Mouse (Mus musculus) right cerebral cortex, postnatal 4 days (tissue): ENCODE data around the gene Naa35.

ENCODE experiments used
- DNase-seq: peaks from one replicate; pipeline ENCODE4 v3.0.0-alpha.2; 2022

The Naa35 gene

GRCm38 (mm10) chr13:59584947-59585647 lies at the start of gene Naa35, which contains the start of gene Agtpbp1:
TSS of gene Naa35 (plus strand) at chr13:59585259.
TSS of gene Agtpbp1 (minus strand) at chr13:59585227.
- peak; percentile 98 for DNase-seq

- no peak for DNase-seq
Observed at GRCm38 (mm10) chr13:59535746-59536145, 49.3 kb upstream of the Naa35 start.

- no peak for DNase-seq
Observed at GRCm38 (mm10) chr13:59536631-59537030, 48.4 kb upstream of the Naa35 start.

- no peak for DNase-seq
Observed at GRCm38 (mm10) chr13:59538661-59539060, 46.4 kb upstream of the Naa35 start.

GRCm38 (mm10) chr13:59540030-59540429 lies 45.0 kb upstream of the Naa35 start:
- DNase-seq: no peak

- no peak for DNase-seq
Observed at GRCm38 (mm10) chr13:59542411-59542810, 42.6 kb upstream of the Naa35 start.

- DNase-seq: no peak
Observed at GRCm38 (mm10) chr13:59547091-59547490, 38.0 kb upstream of the Naa35 start.

- no peak for DNase-seq
Observed at GRCm38 (mm10) chr13:59547716-59548115, 37.3 kb upstream of the Naa35 start.

GRCm38 (mm10) chr13:59549318-59549798 lies 35.7 kb upstream of the Naa35 start:
- no peak for DNase-seq

GRCm38 (mm10) chr13:59552286-59552685 lies 32.8 kb upstream of the Naa35 start:
- no peak for DNase-seq

- no peak for DNase-seq
Observed at GRCm38 (mm10) chr13:59552751-59553150, 32.3 kb upstream of the Naa35 start.

GRCm38 (mm10) chr13:59554772-59555505 lies 30.1 kb upstream of the Naa35 start:
- no peak for DNase-seq

GRCm38 (mm10) chr13:59555613-59556192 lies 29.4 kb upstream of the Naa35 start:
- no peak for DNase-seq

- peak; percentile 51 for DNase-seq
Observed at GRCm38 (mm10) chr13:59556670-59557069, 28.4 kb upstream of the Naa35 start.

- peak; percentile 95 for DNase-seq
Observed at GRCm38 (mm10) chr13:59557185-59557985, 27.7 kb upstream of the Naa35 start.

- DNase-seq: no peak
Observed at GRCm38 (mm10) chr13:59558776-59559175, 26.3 kb upstream of the Naa35 start.

GRCm38 (mm10) chr13:59562471-59562870 lies 22.6 kb upstream of the Naa35 start:
- no peak for DNase-seq

- DNase-seq: no peak
Observed at GRCm38 (mm10) chr13:59564505-59564904, 20.6 kb upstream of the Naa35 start.

- DNase-seq: no peak
Observed at GRCm38 (mm10) chr13:59564923-59565322, 20.1 kb upstream of the Naa35 start.

- DNase-seq: no peak
Observed at GRCm38 (mm10) chr13:59565945-59566520, 19.0 kb upstream of the Naa35 start.

GRCm38 (mm10) chr13:59571107-59571506 lies 14.0 kb upstream of the Naa35 start:
- no peak for DNase-seq

GRCm38 (mm10) chr13:59572549-59572948 lies 12.5 kb upstream of the Naa35 start:
- no peak for DNase-seq

- DNase-seq: no peak
Observed at GRCm38 (mm10) chr13:59580954-59581353, 4.1 kb upstream of the Naa35 start.
